Mouse (Mus musculus) ES-Bruce4 (cell line): ENCODE data around the gene Tst. TPM values are rescaled to one million over a fixed set of nuclear protein-coding genes. Genes with fewer than 3 reads are reported as not detected.
A peak's percentile ranks its signal among the peaks of the same experiment; 100 is the strongest.

Source experiments
- H3K27ac ChIP-seq: 2 replicates; pipeline ENCODE4 v1.5.1; 2012; ENCODE audit warnings: low read length, inconsistent platforms; ENCODE audit not compliant: insufficient read depth
- H3K27me3 ChIP-seq: 2 replicates; pipeline ENCODE4 v1.6.1; 2012; ENCODE audit warnings: mild to moderate bottlenecking, low read length, inconsistent platforms; ENCODE audit not compliant: control insufficient read depth, poor library complexity, insufficient read depth, severe bottlenecking
- H3K36me3 ChIP-seq: 2 replicates; pipeline ENCODE4 v1.6.1; 2012; ENCODE audit warnings: inconsistent platforms, mild to moderate bottlenecking, low read length, moderate library complexity; ENCODE audit not compliant: control insufficient read depth, poor library complexity, insufficient read depth, severe bottlenecking
- H3K4me1 ChIP-seq: one replicate; pipeline ENCODE4 v1.8.1; 2011; ENCODE audit warnings: low read length; ENCODE audit not compliant: control insufficient read depth, insufficient read depth
- H3K4me3 ChIP-seq: 2 replicates; pipeline ENCODE4 v1.5.1; 2011; ENCODE audit warnings: low read depth, mild to moderate bottlenecking, low read length
- H3K9ac ChIP-seq: 2 replicates; pipeline ENCODE4 v1.6.1; 2012; ENCODE audit warnings: low read depth, mild to moderate bottlenecking, inconsistent platforms; ENCODE audit not compliant: poor library complexity, severe bottlenecking
- H3K9me3 ChIP-seq: replicated peaks from 2 replicates; pipeline ENCODE4 v1.6.1; 2012; ENCODE audit warnings: mild to moderate bottlenecking, low read length, inconsistent platforms; ENCODE audit not compliant: control insufficient read depth, poor library complexity, insufficient read depth, severe bottlenecking
- CTCF ChIP-seq: IDR thresholded peaks from one replicate; pipeline ENCODE4 v1.8.1; 2011; ENCODE audit warnings: low read depth, low read length
- EP300 ChIP-seq: IDR thresholded peaks from 2 replicates; pipeline ENCODE4 v1.6.1; 2011; ENCODE audit warnings: low read depth, low read length; ENCODE audit not compliant: insufficient read depth
- POLR2A ChIP-seq: IDR thresholded peaks from one replicate; pipeline ENCODE4 v1.8.1; 2011; ENCODE audit warnings: low read length; ENCODE audit not compliant: insufficient read depth
- polyA plus RNA-seq: library from polyadenylated mRNA; stranded (reverse); fragments of >200 nt; gene quantifications from 2 replicates; pipeline ENCODE4 v1.2.4, GENCODE M21; 2011; ENCODE audit warnings: low read depth; ENCODE audit not compliant: missing spikeins, insufficient read depth, insufficient read length

The Tst gene
- polyA plus RNA-seq, 1 experiment = 9.8 TPM

DNA sequence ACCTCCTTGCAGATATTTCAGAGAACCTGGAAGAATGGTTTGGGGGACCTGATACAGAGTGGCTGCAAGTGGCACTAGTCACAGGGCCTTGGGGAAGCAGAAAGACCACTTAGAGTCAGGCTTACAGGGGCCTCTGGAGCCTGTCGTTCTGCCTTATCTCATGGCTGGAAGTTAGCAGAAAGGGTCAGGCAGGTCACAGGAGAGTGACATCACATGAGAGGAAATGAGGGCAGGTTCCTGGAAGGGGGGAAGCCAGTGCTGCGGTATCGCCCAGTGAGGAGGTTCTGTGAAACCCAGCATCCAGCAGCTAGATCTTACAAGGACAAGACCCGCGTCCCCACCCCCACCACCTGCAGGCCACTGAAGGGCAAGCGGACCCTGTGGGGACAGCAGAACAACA, 43.4 kb upstream of the Tst start:
- Histone ChIP-seq H3K36me3 (no peaks in the 10 kb centered on the region), H3K27me3 (no peaks in the 10 kb centered on the region), H3K27ac (no peak overlapping the region), H3K9me3 (no peaks in the 10 kb centered on the region), H3K9ac (no peak overlapping the region), H3K4me1 (peaks cover 6% of the 10 kb centered on the region), H3K4me3 (no peak overlapping the region)
- TF ChIP-seq CTCF (no peak), EP300 (no peak), POLR2A (no peak)

GRCm38 (mm10) chr15:78447746-78448535, 42.2 kb upstream of the Tst start:
- Histone ChIP-seq H3K27me3 (no peaks in the 10 kb centered on the region), H3K9me3 (no peaks in the 10 kb centered on the region), H3K4me1 (peaks cover 6% of the 10 kb centered on the region), H3K36me3 (no peaks in the 10 kb centered on the region), H3K9ac (peak overlapping the region; percentile 47), H3K4me3 (no peak overlapping the region), H3K27ac (no peak overlapping the region)
- TF ChIP-seq EP300 = no peak
- no peak for TF ChIP-seq POLR2A
- peak; percentile 75 for TF ChIP-seq CTCF

GRCm38 (mm10) chr15:78447121-78447520, 41.4 kb upstream of the Tst start:
- Histone ChIP-seq H3K36me3 (no peaks in the 10 kb centered on the region), H3K27me3 (no peaks in the 10 kb centered on the region), H3K9me3 (no peaks in the 10 kb centered on the region), H3K4me1 (peaks cover 6% of the 10 kb centered on the region), H3K4me3 (no peak overlapping the region), H3K27ac (no peak overlapping the region), H3K9ac (no peak overlapping the region)
- TF ChIP-seq EP300 = no peak

- Histone ChIP-seq H3K4me3 (no peak overlapping the region), H3K36me3 (no peaks in the 10 kb centered on the region), H3K9ac (no peak overlapping the region), H3K27me3 (no peaks in the 10 kb centered on the region), H3K27ac (no peak overlapping the region), H3K9me3 (no peaks in the 10 kb centered on the region), H3K4me1 (peaks cover 2% of the 10 kb centered on the region)
- TF ChIP-seq CTCF (no peak), EP300 (no peak), POLR2A (no peak)
Observed at GRCm38 (mm10) chr15:78443857-78444256, 38.1 kb upstream of the Tst start.

- TF ChIP-seq CTCF (no peak), EP300 (no peak), POLR2A (no peak)
- H3K9ac ChIP-seq = no peak overlapping the region
- no peaks in the 10 kb centered on the region for H3K9me3 ChIP-seq
- no peaks in the 10 kb centered on the region for H3K27me3 ChIP-seq
- no peak overlapping the region for H3K4me3 ChIP-seq
- H3K27ac ChIP-seq = no peak overlapping the region
- H3K36me3 ChIP-seq = no peaks in the 10 kb centered on the region
- no peaks in the 10 kb centered on the region for H3K4me1 ChIP-seq
Observed at GRCm38 (mm10) chr15:78442231-78442630, 36.5 kb upstream of the Tst start.

- Histone ChIP-seq H3K4me3 (no peak overlapping the region), H3K27ac (no peak overlapping the region), H3K4me1 (no peaks in the 10 kb centered on the region), H3K9me3 (no peaks in the 10 kb centered on the region), H3K9ac (no peak overlapping the region), H3K36me3 (no peaks in the 10 kb centered on the region), H3K27me3 (no peaks in the 10 kb centered on the region)
- TF ChIP-seq EP300 (no peak), CTCF (no peak), POLR2A (no peak)
Observed at GRCm38 (mm10) chr15:78438973-78439372, 33.3 kb upstream of the Tst start.
